In the genomic region with DNA sequence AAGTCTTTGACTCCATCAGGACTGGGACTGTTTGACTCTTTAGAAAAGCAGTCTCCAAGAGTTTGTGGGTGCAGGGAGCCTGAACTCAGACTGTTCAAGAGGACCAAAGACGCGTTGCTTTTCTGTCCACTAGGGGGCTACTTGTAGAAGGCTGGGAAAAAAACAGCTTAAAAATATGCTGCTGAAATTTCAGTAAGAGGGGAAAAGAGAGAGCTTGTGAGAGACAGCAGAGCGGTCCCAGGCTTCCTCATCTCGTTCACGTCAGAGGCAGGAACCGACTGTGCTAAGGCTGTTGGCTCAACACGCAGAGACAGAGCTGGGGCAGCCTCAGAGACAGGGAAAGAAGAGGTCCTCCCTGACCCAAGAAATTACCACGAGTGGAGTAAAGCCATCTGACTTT, we compare ENCODE assay signal across 10 mouse cellular contexts. TPM values are rescaled to one million over a fixed set of nuclear protein-coding genes. Genes with fewer than 3 reads are reported as not detected.
DNase-seq lines count a peak whose midpoint lies in the region; ATAC-seq and TF ChIP-seq lines count a peak whose summit lies in the region.
"Had no signal": no experiment of that assay in that cellular context is flagged by ENCODE, and none has a peak within 500 bp of the region (broad histone marks: within the 10 kb centered on the region; RNA-seq: fewer than 3 reads in every experiment).

A gene (plus strand): TSS at position 192 of the 400 bp plus-strand sequence.

- no peak within 1 kb of the TSS for H3K4me2 ChIP-seq in liver, postnatal 0 days (ENCODE audit: low read depth, low read length)

- H3K4me1 ChIP-seq in liver, postnatal 0 days (ENCODE audit: insufficient read depth) = 0 out of 2 replicates have a peak, but pooled peaks cover 3% of the 10 kb centered on the region

- DNase-seq in thymus, postnatal 0 days (ENCODE audit: low spot score) = peak; percentile 27
- no peak for DNase-seq in thymus, adult 18-20 months
- DNase-seq in cerebellum, adult 8-10 months = peak; percentile 78
- DNase-seq in forelimb bud, embryonic 11.5 days (ENCODE audit: low read depth, low spot score) = peak; percentile 26
- DNase-seq in kidney, postnatal 36 days = peak; percentile 19 to 65
- DNase-seq in liver, postnatal 0 days = no peak
- DNase-seq in retina, postnatal 1 day = peak; percentile 73

- H3K4me3 ChIP-seq in liver, postnatal 0 days (ENCODE audit: low read depth, low read length) = no peak within 1 kb of the TSS
- H3K4me3 ChIP-seq: erythroblast, embryonic 14.5 days had no signal

- ATAC-seq in liver, postnatal 0 days = no peak
- no peak; the same call in 1 of the 2 replicates for ATAC-seq in granulocyte monocyte progenitor cell, adult 5-6 weeks (replicated peaks; ENCODE audit: poor library complexity, severe bottlenecking)

- no peaks in the 10 kb centered on the region for H3K27me3 ChIP-seq in liver, postnatal 0 days (ENCODE audit: insufficient read depth, low read length)

- no peaks in the 10 kb centered on the region for H3K36me3 ChIP-seq in liver, postnatal 0 days (replicated peaks; ENCODE audit: insufficient read depth, low read length)

- no peak within 1 kb of the TSS for H3K9ac ChIP-seq in liver, postnatal 0 days (replicated peaks)

- no peak for TF ChIP-seq EP300 in liver, postnatal 0 days (IDR thresholded peaks at IDR 0.05; ENCODE audit: low read depth)

- no peaks in the 10 kb centered on the region for H3K9me3 ChIP-seq in liver, postnatal 0 days (ENCODE audit: low read length)

- 3% methylated on average over 8 of the region's 8 CpGs for WGBS in liver, postnatal 0 days (ENCODE audit: insufficient replicate concordance)

- TF ChIP-seq CTCF in liver, postnatal 0 days (IDR thresholded peaks at IDR 0.05; ENCODE audit: low read depth) = peak; percentile 50

- no peak within 1 kb of the TSS for H3K27ac ChIP-seq in liver, postnatal 0 days (ENCODE audit: low read depth)

RNA-seq across cellular contexts. Expression of the gene that starts here (rescaled TPM):
- polyA plus RNA-seq in thymus, postnatal 0 days (2015; fragmentation: Nextera tagmentation; extraction: Ambion mirVana) = 0.15 and 0.16 TPM in 2 replicates
- not detected in 2 replicates for polyA plus RNA-seq in liver, postnatal 0 days (2015; fragmentation: Nextera tagmentation; extraction: Ambion mirVana)
- total RNA-seq in granulocyte monocyte progenitor cell, adult 5-6 weeks (2014; fragmentation: Nextera tagmentation) = not detected in 2 replicates
- not detected in 2 replicates for total RNA-seq in granulocyte monocyte progenitor cell, adult 5-6 weeks (2017)
- polyA plus RNA-seq: erythroblast, embryonic 14.5 days; spleen, adult 2 months had no signal

Comparison
In these comparisons a context has a peak if more than half of its experiments do, and no peak if none do; other contexts are left out.
1. Peak in DNase-seq in thymus, postnatal 0 days; RNA of the gene not detected or under 1 TPM.
2. DNase-seq: peak in cerebellum, adult 8-10 months (single experiment), forelimb bud, embryonic 11.5 days (single experiment), kidney, postnatal 36 days (2 of 2) and retina, postnatal 1 day (single experiment); none in thymus, adult 18-20 months (0 of 2) and liver, postnatal 0 days (single experiment).